Mouse (Mus musculus): ENCODE results near the gene Dcaf6. TPM values are rescaled to one million over a fixed set of nuclear protein-coding genes. Genes with fewer than 3 reads are reported as not detected.

The Dcaf6 gene
- total and polyA plus RNA-seq, 3 experiments = 8.2 to 17.1 TPM; not detected in 1

- H3K27me3 ChIP-seq (ENCODE audit: control insufficient read depth in 1 of 2, insufficient read depth in 2 of 2, low read length in 2 of 2) = no peaks in the 10 kb centered on the region
- H3K4me3 ChIP-seq (ENCODE audit: control insufficient read depth in 1 of 2, insufficient read depth in 1 of 2, low read depth in 2 of 2, low read length in 2 of 2) = no peak overlapping the region
- no peaks in the 10 kb centered on the region for H3K79me2 ChIP-seq (ENCODE audit: control insufficient read depth, insufficient read depth, low read length, poor library complexity)
- no peaks in the 10 kb centered on the region for H3K9me3 ChIP-seq (replicated peaks; ENCODE audit: insufficient read depth, low read length)
- DNase-seq (ENCODE audit: low read depth, low spot score) = peak; percentile 51
- H3K36me3 ChIP-seq (ENCODE audit: control insufficient read depth in 1 of 2, insufficient read depth in 2 of 2, low read length in 2 of 2) = peaks cover 0 to 3% of the 10 kb centered on the region in 2 experiments; a peak in 2 of 4 replicates
- no peak overlapping the region for H3K27ac ChIP-seq (ENCODE audit: control insufficient read depth, low read depth, low read length)
- TF ChIP-seq RCOR1 (IDR thresholded peaks at IDR 0.05; ENCODE audit: low read depth, low read length) (no peak), USF1 (IDR thresholded peaks at IDR 0.05; ENCODE audit: low read depth, low read length) (no peak), ZNF384 (IDR thresholded peaks at IDR 0.05; ENCODE audit: low read depth, low read length) (no peak), BHLHE40 (IDR thresholded peaks at IDR 0.05; ENCODE audit: borderline replicate concordance, low read depth, low read length) (no peak), ZMIZ1 (IDR thresholded peaks at IDR 0.05; ENCODE audit: low read depth, low read length) (no peak), NELFE (IDR thresholded peaks at IDR 0.05; ENCODE audit: low read depth, low read length) (no peak), RAD21 (IDR thresholded peaks at IDR 0.05; ENCODE audit: low read depth, low read length) (no peak), MAX (IDR thresholded peaks at IDR 0.05; ENCODE audit: low read length) (no peak), TCF12 (IDR thresholded peaks at IDR 0.05; ENCODE audit: low read depth, low read length) (no peak), POLR2A (IDR thresholded peaks at IDR 0.05; ENCODE audit: control insufficient read depth in 1 of 2, insufficient read depth in 1 of 2, low read depth in 1 of 2, low read length in 2 of 2, poor library complexity in 1 of 2) (no peak), MYC (IDR thresholded peaks at IDR 0.05; ENCODE audit: low read depth, low read length) (no peak)
- no peaks in the 10 kb centered on the region for H3K4me1 ChIP-seq (ENCODE audit: control insufficient read depth in 1 of 2, insufficient read depth in 2 of 2, low read length in 2 of 2)
- no peak overlapping the region for H3K9ac ChIP-seq (ENCODE audit: control insufficient read depth, low read depth, low read length, poor library complexity, severe bottlenecking)
Observed at GRCm38 (mm10) chr1:165363271-165363670, 97.0 kb downstream of the Dcaf6 start.

DNA sequence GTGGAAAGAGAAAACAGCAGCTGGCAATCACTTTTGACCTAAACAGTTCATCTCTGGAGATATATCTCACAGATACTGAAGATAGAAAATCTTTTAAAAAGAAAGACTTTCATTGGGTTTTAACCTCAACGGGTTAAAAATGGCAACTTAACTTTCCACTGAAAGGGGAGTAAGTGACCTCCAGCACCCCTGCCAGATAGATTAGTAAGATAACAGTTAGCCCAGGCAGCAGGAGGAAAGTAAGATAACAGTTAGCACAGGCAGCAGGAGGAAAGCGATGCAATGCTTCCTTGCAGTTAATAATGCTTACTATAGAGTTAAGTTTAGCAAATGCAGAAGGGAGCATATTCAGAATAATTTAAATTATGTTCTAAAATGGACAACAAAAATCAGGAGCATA is 103.9 kb downstream of the Dcaf6 start:
- DNase-seq (ENCODE audit: low read depth, low spot score) = peak; percentile 36
- Histone ChIP-seq H3K36me3 (ENCODE audit: control insufficient read depth in 1 of 2, insufficient read depth in 2 of 2, low read length in 2 of 2) (peaks cover 3 to 12% of the 10 kb centered on the region in 2 experiments; a peak in 3 of 4 replicates), H3K4me3 (ENCODE audit: control insufficient read depth in 1 of 2, insufficient read depth in 1 of 2, low read depth in 2 of 2, low read length in 2 of 2) (no peak overlapping the region), H3K9me3 (replicated peaks; ENCODE audit: insufficient read depth, low read length) (no peaks in the 10 kb centered on the region), H3K9ac (ENCODE audit: control insufficient read depth, low read depth, low read length, poor library complexity, severe bottlenecking) (no peak overlapping the region), H3K79me2 (ENCODE audit: control insufficient read depth, insufficient read depth, low read length, poor library complexity) (no peaks in the 10 kb centered on the region), H3K27ac (ENCODE audit: control insufficient read depth, low read depth, low read length) (no peak overlapping the region), H3K4me1 (ENCODE audit: control insufficient read depth in 1 of 2, insufficient read depth in 2 of 2, low read length in 2 of 2) (peaks cover 7 to 14% of the 10 kb centered on the region in 2 experiments), H3K27me3 (ENCODE audit: control insufficient read depth in 1 of 2, insufficient read depth in 2 of 2, low read length in 2 of 2) (no peaks in the 10 kb centered on the region)
- TF ChIP-seq POLR2AphosphoS2 (IDR thresholded peaks at IDR 0.05; ENCODE audit: low read length) = no peak
- no peak for TF ChIP-seq TBP (IDR thresholded peaks at IDR 0.05; ENCODE audit: low read depth, low read length)
- no peak for TF ChIP-seq MYC (IDR thresholded peaks at IDR 0.05; ENCODE audit: low read depth, low read length)
- no peak for TF ChIP-seq NELFE (IDR thresholded peaks at IDR 0.05; ENCODE audit: low read depth, low read length)
- TF ChIP-seq POLR2AphosphoS5 (IDR thresholded peaks at IDR 0.05; ENCODE audit: borderline replicate concordance, low read depth, low read length) = no peak
- TF ChIP-seq CHD1 (IDR thresholded peaks at IDR 0.05; ENCODE audit: low read depth, low read length) = no peak
- TF ChIP-seq MYB (IDR thresholded peaks at IDR 0.05; ENCODE audit: low read depth, low read length) = no peak
- TF ChIP-seq TAL1 (IDR thresholded peaks at IDR 0.05; ENCODE audit: low read length) = peak; percentile 41
- TF ChIP-seq SMC3 (IDR thresholded peaks at IDR 0.05; ENCODE audit: low read depth, low read length) = no peak
- TF ChIP-seq KAT2A (conservative IDR thresholded peaks at IDR 0.05; ENCODE audit: low read depth, low read length) = no peak
- no peak for TF ChIP-seq MAZ (IDR thresholded peaks at IDR 0.05; ENCODE audit: low read depth, low read length)
- peak; percentile 85 for TF ChIP-seq TCF12 (IDR thresholded peaks at IDR 0.05; ENCODE audit: low read depth, low read length)
- TF ChIP-seq HCFC1 (IDR thresholded peaks at IDR 0.05; ENCODE audit: low read depth, low read length) = 0 out of 2 replicates have a peak, but pooled peaks have one; percentile 26
- no peak; the same call in 1 of the 2 replicates for TF ChIP-seq CHD2 (IDR thresholded peaks at IDR 0.05; ENCODE audit: low read length)
- no peak for TF ChIP-seq MXI1 (IDR thresholded peaks at IDR 0.05; ENCODE audit: low read depth, low read length)
- TF ChIP-seq MAFK (IDR thresholded peaks at IDR 0.05; ENCODE audit: borderline replicate concordance, low read depth, low read length) = 0 out of 2 replicates have a peak, but pooled peaks have one; percentile 29
- TF ChIP-seq POLR2A (IDR thresholded peaks at IDR 0.05; ENCODE audit: control insufficient read depth in 1 of 2, insufficient read depth in 1 of 2, low read depth in 1 of 2, low read length in 2 of 2, poor library complexity in 1 of 2) = no peak
- TF ChIP-seq CTCF (IDR thresholded peaks at IDR 0.05 in 2 of 3, conservative IDR thresholded peaks at IDR 0.05 in 1 of 3; ENCODE audit: control insufficient read depth in 1 of 3, insufficient read depth in 1 of 3, low read depth in 2 of 3, low read length in 3 of 3, poor library complexity in 1 of 3, severe bottlenecking in 1 of 3) = no peak
- no peak for TF ChIP-seq JUND (IDR thresholded peaks at IDR 0.05; ENCODE audit: low read depth, low read length)
- no peak for TF ChIP-seq USF2 (IDR thresholded peaks at IDR 0.05; ENCODE audit: borderline replicate concordance in 1 of 2, insufficient read depth in 1 of 2, low read depth in 1 of 2, low read length in 2 of 2)
- no peak for TF ChIP-seq UBTF (IDR thresholded peaks at IDR 0.05; ENCODE audit: borderline replicate concordance, insufficient read depth, low read depth, low read length)
- TF ChIP-seq ZC3H11A (IDR thresholded peaks at IDR 0.05; ENCODE audit: low read depth, low read length) = no peak; the same call in 1 of the 2 replicates
- TF ChIP-seq GABPA (IDR thresholded peaks at IDR 0.05; ENCODE audit: low read depth, low read length) = peak; percentile 49; the same call in 1 of the 2 replicates
- no peak for TF ChIP-seq ZKSCAN1 (IDR thresholded peaks at IDR 0.05; ENCODE audit: low read depth, low read length)
- TF ChIP-seq E2F4 (IDR thresholded peaks at IDR 0.05; ENCODE audit: borderline replicate concordance, low read depth, low read length) = no peak
- TF ChIP-seq USF1 (IDR thresholded peaks at IDR 0.05; ENCODE audit: low read depth, low read length) = no peak
